Mouse (Mus musculus): ENCODE measurements around the gene Kri1. TPM values are rescaled to one million over a fixed set of nuclear protein-coding genes. Genes with fewer than 3 reads are reported as not detected.
"Not testable (repeated sequence)": the region's sequence is repeated elsewhere in the genome, so short reads cannot be mapped to it uniquely, and the experiment has no call there.

The Kri1 gene
- total RNA-seq, 2 experiments from 2014 or later = 32.6 to 44.4 TPM

GRCm38 (mm10) chr9:21227342-21227741 lies 60.4 kb downstream of the Kri1 start:
- intact Hi-C loops (cut with DNase I) = no loop called here
- no peak for DNase-seq (ENCODE audit: low spot score in 2 of 2)

- no peak for DNase-seq (ENCODE audit: low spot score in 2 of 2)
- intact Hi-C loops (cut with DNase I) = no loop called here
These were observed 62.4 kb downstream of the Kri1 start for GRCm38 (mm10) chr9:21225415-21225758.

GRCm38 (mm10) chr9:21224576-21225414 lies 63.0 kb downstream of the Kri1 start:
- DNase-seq (ENCODE audit: low spot score in 2 of 2) = no peak
- intact Hi-C loops (cut with DNase I) = no loop called here

- no peak for DNase-seq (ENCODE audit: low spot score in 2 of 2)
- intact Hi-C loops (cut with DNase I) = no loop called here
These were observed 63.9 kb downstream of the Kri1 start for GRCm38 (mm10) chr9:21223906-21224305.

GRCm38 (mm10) chr9:21223490-21223889 lies 64.3 kb downstream of the Kri1 start:
- intact Hi-C loops (cut with DNase I); DNase-seq (ENCODE audit: low spot score in 2 of 2): not testable (repeated sequence)

Other genes with a start within 250 kb of the Kri1 start
- not detected for gene Zglp1, start 220.9 kb downstream of the Kri1 start, total RNA-seq (2021)
- gene Gm49373, start 214.9 kb downstream of the Kri1 start, total RNA-seq (2021) = 1 to 10 TPM; 1.5 to 1.6 TPM
- gene Fdx1l, start 214.4 kb downstream of the Kri1 start, total RNA-seq (2021) = 10 to 100 TPM; 59.0 to 70.8 TPM
- gene Gm38431, start 196.0 kb downstream of the Kri1 start, total RNA-seq (2021) = 1 to 10 TPM; 2.1 to 3.5 TPM
- 10 to 100 TPM; 26.1 to 29.0 TPM for gene Raver1, start 196.0 kb downstream of the Kri1 start, total RNA-seq (2021)
- gene Tyk2, start 156.7 kb downstream of the Kri1 start, total RNA-seq (2021) = 10 to 100 TPM in 1 of 2 experiments, 1 to 10 TPM in 1; 9.1 to 15.3 TPM
- 100 to 1,000 TPM; 139 to 155 TPM for gene Cdc37, start 138.0 kb downstream of the Kri1 start, total RNA-seq (2021)
- gene Pde4a, start 122.3 kb downstream of the Kri1 start, total RNA-seq (2021) = 10 to 100 TPM; 94.8 to 98.7 TPM
- 10 to 100 TPM; 52.7 to 60.8 TPM for gene Keap1, start 48.6 kb downstream of the Kri1 start, total RNA-seq (2021)
- gene S1pr5, start 39.5 kb downstream of the Kri1 start, total RNA-seq (2021) = 10 to 100 TPM in 1 of 2 experiments, 1 to 10 TPM in 1; 6.6 to 14.2 TPM
- 10 to 100 TPM; 47.1 to 48.8 TPM for gene Atg4d, start 22.7 kb downstream of the Kri1 start, total RNA-seq (2021)
- 10 to 100 TPM; 52.7 to 58.8 TPM for gene Cdkn2d, start 3.4 kb upstream of the Kri1 start, total RNA-seq (2021)
- 1 to 10 TPM in 1 of 2 experiments, under 1 TPM in 1; 0.72 to 1.6 TPM for gene Ap1m2, start 24.4 kb upstream of the Kri1 start, total RNA-seq (2021)
- gene Slc44a2, start 32.7 kb upstream of the Kri1 start, total RNA-seq (2021) = 10 to 100 TPM; 43.0 to 52.5 TPM
- 10 to 100 TPM; 75.5 to 75.9 TPM for gene Ilf3, start 79.9 kb upstream of the Kri1 start, total RNA-seq (2021)
- 10 to 100 TPM; 19.1 to 31.3 TPM for gene Qtrt1, start 123.9 kb upstream of the Kri1 start, total RNA-seq (2021)
- 10 to 100 TPM; 48.1 to 71.8 TPM for gene Dnm2, start 136.9 kb upstream of the Kri1 start, total RNA-seq (2021)
- 10 to 100 TPM; 14.2 to 16.7 TPM for gene Tmed1, start 222.3 kb upstream of the Kri1 start, total RNA-seq (2021)
- gene AB124611, start 238.2 kb upstream of the Kri1 start, total RNA-seq (2021) = under 1 TPM in 1 of 2 experiments, not detected in 1; 0.34 TPM

Measured in left cerebral cortex, postnatal 36 days (tissue).